Mouse (Mus musculus) neural tube, embryonic 13.5 days (tissue): ENCODE results near the gene Exoc6. TPM values are rescaled to one million over a fixed set of nuclear protein-coding genes. Genes with fewer than 3 reads are reported as not detected.

Source experiments
- ATAC-seq: fragments of 200-750 bp; cut with Nextera tagmentation; 2 replicates; pipeline ENCODE4 v1.8.0; 2017; ENCODE audit warnings: low read depth, mild to moderate bottlenecking, moderate TSS enrichment, moderate library complexity
- H3K27ac ChIP-seq: fragments of 300-500 bp; sonication (generic); replicated peaks from 2 replicates; pipeline ENCODE4 v1.5.1; 2015; ENCODE audit warnings: moderate library complexity, mild to moderate bottlenecking, inconsistent platforms
- H3K27me3 ChIP-seq: fragments of 300-500 bp; sonication (generic); 2 replicates; pipeline ENCODE4 v1.6.1; 2015; ENCODE audit warnings: mild to moderate bottlenecking, inconsistent platforms
- H3K36me3 ChIP-seq: fragments of 300-500 bp; sonication (generic); 2 replicates; pipeline ENCODE4 v1.6.1; 2015; ENCODE audit warnings: mild to moderate bottlenecking, inconsistent platforms
- H3K4me1 ChIP-seq: fragments of 300-500 bp; sonication (generic); replicated peaks from 2 replicates; pipeline ENCODE4 v1.6.1; 2015; ENCODE audit warnings: inconsistent platforms
- H3K4me2 ChIP-seq: fragments of 300-500 bp; sonication (generic); 2 replicates; pipeline ENCODE4 v1.6.1; 2015; ENCODE audit warnings: inconsistent platforms, mild to moderate bottlenecking, moderate library complexity
- H3K4me3 ChIP-seq: fragments of 300-500 bp; sonication (generic); 2 replicates; pipeline ENCODE4 v1.5.1; 2015; ENCODE audit warnings: mild to moderate bottlenecking, inconsistent platforms
- H3K9ac ChIP-seq: fragments of 300-500 bp; sonication (generic); 2 replicates; pipeline ENCODE4 v1.6.1; 2015; ENCODE audit warnings: moderate library complexity, mild to moderate bottlenecking, inconsistent platforms
- H3K9me3 ChIP-seq: fragments of 300-500 bp; sonication (generic); 2 replicates; pipeline ENCODE4 v1.6.1; 2016; ENCODE audit warnings: inconsistent platforms
- WGBS: fragments of 180-500 bp; shearing (Covaris S2); methylation state at CpG from one replicate; pipeline ENCODE4 v1.1.7; 2015; 5-methylcytosine and 5-hydroxymethylcytosine counted together
- polyA plus RNA-seq: library from polyadenylated mRNA; unstranded; fragments of >200 nt; fragmentation: Nextera tagmentation; extraction: Ambion mirVana; gene quantifications from 2 replicates; pipeline ENCODE4 v1.2.1, GENCODE M21; 2015

Exoc6 gene
- polyA plus RNA-seq, 1 experiment from 2014 or later: 14.7 TPM

GRCm38 (mm10) chr19:37561106-37561892 lies 11.1 kb downstream of the Exoc6 start:
- Histone ChIP-seq H3K9ac (no peak overlapping the region), H3K4me1 (peaks cover 11% of the 10 kb centered on the region), H3K27me3 (no peaks in the 10 kb centered on the region), H3K27ac (no peak overlapping the region), H3K36me3 (no peaks in the 10 kb centered on the region), H3K4me3 (no peak overlapping the region), H3K9me3 (no peaks in the 10 kb centered on the region), H3K4me2 (no peak overlapping the region)
- WGBS: 76% methylated on average over 10 of the region's 10 CpGs
- ATAC-seq: no peak

- Histone ChIP-seq H3K9me3 (no peaks in the 10 kb centered on the region), H3K4me1 (peaks cover 11% of the 10 kb centered on the region), H3K27ac (no peak overlapping the region), H3K36me3 (no peaks in the 10 kb centered on the region), H3K4me3 (no peak overlapping the region), H3K4me2 (no peak overlapping the region), H3K9ac (no peak overlapping the region), H3K27me3 (no peaks in the 10 kb centered on the region)
- WGBS: 30% methylated on average over 4 of the region's 4 CpGs
- ATAC-seq: no peak
These were observed 13.5 kb downstream of the Exoc6 start for GRCm38 (mm10) chr19:37563763-37564162.

GRCm38 (mm10) chr19:37565806-37566205 lies 15.6 kb downstream of the Exoc6 start:
- Histone ChIP-seq H3K4me3 (no peak overlapping the region), H3K4me1 (peaks cover 7% of the 10 kb centered on the region), H3K27ac (no peak overlapping the region), H3K27me3 (no peaks in the 10 kb centered on the region), H3K4me2 (no peak overlapping the region), H3K36me3 (no peaks in the 10 kb centered on the region), H3K9ac (no peak overlapping the region), H3K9me3 (no peaks in the 10 kb centered on the region)
- WGBS: 49% methylated on average over 7 of the region's 7 CpGs
- ATAC-seq: no peak

- Histone ChIP-seq H3K4me2 (no peak overlapping the region), H3K9me3 (no peaks in the 10 kb centered on the region), H3K27me3 (no peaks in the 10 kb centered on the region), H3K36me3 (no peaks in the 10 kb centered on the region), H3K27ac (no peak overlapping the region), H3K4me1 (peaks cover 7% of the 10 kb centered on the region), H3K9ac (no peak overlapping the region), H3K4me3 (no peak overlapping the region)
- no peak for ATAC-seq
- 74% methylated on average over 12 of the region's 12 CpGs for WGBS
These were observed 19.1 kb downstream of the Exoc6 start for GRCm38 (mm10) chr19:37569186-37569754.

GRCm38 (mm10) chr19:37570966-37571718 lies 20.9 kb downstream of the Exoc6 start:
- H3K4me2 ChIP-seq: no peak overlapping the region
- H3K36me3 ChIP-seq: no peaks in the 10 kb centered on the region
- H3K27ac ChIP-seq: no peak overlapping the region
- no peak for ATAC-seq
- H3K4me1 ChIP-seq: peaks cover 4% of the 10 kb centered on the region
- 55% methylated on average over 10 of the region's 10 CpGs for WGBS
- H3K9ac ChIP-seq: no peak overlapping the region
- H3K27me3 ChIP-seq: no peaks in the 10 kb centered on the region
- no peaks in the 10 kb centered on the region for H3K9me3 ChIP-seq
- no peak overlapping the region for H3K4me3 ChIP-seq

- 67% methylated on average over 5 of the region's 5 CpGs for WGBS
- H3K9ac ChIP-seq: no peak overlapping the region
These were observed 24.6 kb downstream of the Exoc6 start for GRCm38 (mm10) chr19:37574802-37575201.

GRCm38 (mm10) chr19:37579607-37580006 lies 29.4 kb downstream of the Exoc6 start:
- Histone ChIP-seq H3K27me3 (no peaks in the 10 kb centered on the region), H3K27ac (no peak overlapping the region), H3K4me1 (no peaks in the 10 kb centered on the region), H3K9ac (no peak overlapping the region), H3K4me2 (no peak overlapping the region), H3K4me3 (no peak overlapping the region), H3K36me3 (no peaks in the 10 kb centered on the region), H3K9me3 (no peaks in the 10 kb centered on the region)
- WGBS: 64% methylated on average over 4 of the region's 4 CpGs
- ATAC-seq: peak; percentile 47; the same call in 1 of the 2 replicates

More at GRCm38 (mm10) chr19:37574802-37575201, 24.6 kb downstream of the Exoc6 start:
- Histone ChIP-seq H3K4me2 (no peak overlapping the region), H3K4me3 (no peak overlapping the region), H3K36me3 (no peaks in the 10 kb centered on the region), H3K4me1 (no peaks in the 10 kb centered on the region), H3K27me3 (no peaks in the 10 kb centered on the region), H3K9me3 (no peaks in the 10 kb centered on the region), H3K27ac (no peak overlapping the region)
- no peak for ATAC-seq

GRCm38 (mm10) chr19:37580438-37580837 lies 30.2 kb downstream of the Exoc6 start:
- Histone ChIP-seq H3K4me3 (no peak overlapping the region), H3K27me3 (no peaks in the 10 kb centered on the region), H3K4me2 (no peak overlapping the region), H3K4me1 (no peaks in the 10 kb centered on the region), H3K9ac (no peak overlapping the region), H3K36me3 (no peaks in the 10 kb centered on the region), H3K9me3 (no peaks in the 10 kb centered on the region), H3K27ac (no peak overlapping the region)
- 79% methylated on average over 6 of the region's 6 CpGs for WGBS
- ATAC-seq: no peak

GRCm38 (mm10) chr19:37585210-37585609 lies 35.0 kb downstream of the Exoc6 start:
- Histone ChIP-seq H3K36me3 (no peaks in the 10 kb centered on the region; the same call in 1 of the 2 replicates), H3K27ac (no peak overlapping the region), H3K4me1 (no peaks in the 10 kb centered on the region), H3K9me3 (no peaks in the 10 kb centered on the region), H3K27me3 (no peaks in the 10 kb centered on the region), H3K4me2 (no peak overlapping the region), H3K9ac (no peak overlapping the region), H3K4me3 (no peak overlapping the region)
- no peak for ATAC-seq
- 64% methylated on average over 14 of the region's 14 CpGs for WGBS

- no peak overlapping the region for H3K4me2 ChIP-seq
- no peak overlapping the region for H3K27ac ChIP-seq
- 66% methylated on average over 8 of the region's 8 CpGs for WGBS
- no peaks in the 10 kb centered on the region for H3K9me3 ChIP-seq
- no peaks in the 10 kb centered on the region; the same call in 1 of the 2 replicates for H3K36me3 ChIP-seq
- H3K4me3 ChIP-seq: no peak overlapping the region
- no peaks in the 10 kb centered on the region for H3K4me1 ChIP-seq
- no peak for ATAC-seq
- no peak overlapping the region for H3K9ac ChIP-seq
- no peaks in the 10 kb centered on the region for H3K27me3 ChIP-seq
These were observed 35.5 kb downstream of the Exoc6 start for GRCm38 (mm10) chr19:37585684-37586083.

GRCm38 (mm10) chr19:37590544-37590943 lies 40.3 kb downstream of the Exoc6 start:
- no peak for ATAC-seq
- H3K4me1 ChIP-seq: no peaks in the 10 kb centered on the region
- no peaks in the 10 kb centered on the region for H3K27me3 ChIP-seq
- WGBS: 96% methylated on average over 7 of the region's 7 CpGs
- no peak overlapping the region for H3K9ac ChIP-seq
- H3K4me3 ChIP-seq: no peak overlapping the region
- no peaks in the 10 kb centered on the region for H3K9me3 ChIP-seq
- no peak overlapping the region for H3K4me2 ChIP-seq
- H3K36me3 ChIP-seq: peaks cover 5% of the 10 kb centered on the region
- no peak overlapping the region for H3K27ac ChIP-seq
